Mouse (Mus musculus): ENCODE results near the gene Ppp1r12c. TPM values are rescaled to one million over a fixed set of nuclear protein-coding genes. Genes with fewer than 3 reads are reported as not detected.

Ppp1r12c gene
- polyA plus RNA-seq, 2 experiments: 59.1 to 103 TPM

DNA sequence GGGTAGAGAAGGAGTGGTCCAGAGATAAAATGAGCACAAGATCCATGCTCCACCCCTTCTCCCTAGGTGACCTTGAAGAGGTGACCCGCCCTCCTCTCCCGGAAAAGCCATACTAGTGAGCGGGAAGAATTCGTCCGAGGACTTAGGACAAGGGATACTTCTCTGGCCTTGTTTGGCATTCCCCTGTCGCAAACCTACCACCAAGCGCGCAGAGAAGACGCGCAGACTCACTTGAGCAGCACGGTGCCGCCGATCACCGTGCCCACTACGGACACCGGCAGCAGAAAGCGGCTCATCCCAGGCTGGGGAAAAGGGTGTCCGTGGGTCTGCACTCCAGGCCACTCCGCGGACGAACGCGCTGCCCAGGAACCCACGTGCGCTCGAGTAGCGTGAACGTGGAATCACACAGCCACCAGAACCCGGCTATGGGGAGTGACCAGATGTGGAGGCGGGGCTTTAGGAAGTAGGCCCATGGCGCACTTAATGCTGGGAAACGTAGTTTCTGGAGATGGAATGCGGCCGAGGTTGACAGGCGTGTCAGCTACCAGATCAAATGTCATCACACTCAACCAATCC lies 56.2 kb downstream of the Ppp1r12c start, which contains the start of gene Rdh13:
Rdh13 (minus strand) TSS at position 434 of the 576 bp plus-strand sequence.
- peaks cover 38% of the 10 kb centered on the region for H3K36me3 ChIP-seq (ENCODE audit: control insufficient read depth, insufficient read depth, low read length)
- no peaks in the 10 kb centered on the region; the same call in 1 of the 2 replicates for H3K4me1 ChIP-seq (ENCODE audit: control insufficient read depth, insufficient read depth, low read length)
- no peaks in the 10 kb centered on the region for H3K27me3 ChIP-seq (ENCODE audit: control insufficient read depth, insufficient read depth, low read length)
- no peak for TF ChIP-seq POLR2A (IDR thresholded peaks at IDR 0.05; ENCODE audit: borderline replicate concordance, extremely low read depth, insufficient read depth, insufficient read length)
- DNase-seq (ENCODE audit: low spot score) (peak; percentile 96), ATAC-seq (ENCODE audit: low FRiP score, low read depth) (peak; percentile 98)
- peak within 1 kb of the TSS; percentile 76 for H3K4me3 ChIP-seq (replicated peaks; ENCODE audit: low read length)
- peak within 1 kb of the TSS; percentile 63; the same call in 1 of the 2 replicates for H3K27ac ChIP-seq (replicated peaks; ENCODE audit: low read depth, low read length)
- under 1% methylated on average over 34 of the region's 35 CpGs for WGBS
- H3K9me3 ChIP-seq (ENCODE audit: control insufficient read depth, low read length): no peaks in the 10 kb centered on the region
- peak within 1 kb of the TSS; percentile 71 for H3K9ac ChIP-seq (ENCODE audit: low read depth, low read length, severe bottlenecking)
- peak within 1 kb of the TSS; percentile 61 for H3K4me2 ChIP-seq (replicated peaks; ENCODE audit: low read depth, low read length, severe bottlenecking)

DNA sequence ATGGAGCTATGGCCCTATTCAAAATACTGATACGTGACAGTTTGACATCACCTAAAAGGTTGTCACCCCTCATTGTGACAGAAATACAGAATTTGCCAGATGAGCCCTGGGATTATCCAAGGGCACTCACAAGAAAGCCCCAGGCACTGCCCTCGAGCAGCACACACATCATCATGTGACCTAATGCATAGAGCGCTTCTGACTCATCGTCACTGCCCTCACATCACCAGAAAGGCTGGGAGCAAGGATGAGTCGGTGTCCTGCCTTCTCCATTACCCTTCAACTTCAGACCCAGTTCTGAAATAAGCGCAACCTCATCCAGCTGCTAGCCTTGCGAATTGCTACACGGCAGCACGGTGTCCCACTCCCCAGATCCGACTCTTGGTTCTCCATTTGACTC lies 60.9 kb downstream of the Ppp1r12c start:
- H3K27me3 ChIP-seq (ENCODE audit: control insufficient read depth, insufficient read depth, low read length): no peaks in the 10 kb centered on the region
- no peak overlapping the region for H3K4me3 ChIP-seq (replicated peaks; ENCODE audit: low read length)
- TF ChIP-seq POLR2A (IDR thresholded peaks at IDR 0.05; ENCODE audit: borderline replicate concordance, extremely low read depth, insufficient read depth, insufficient read length): no peak
- DNase-seq (ENCODE audit: low spot score) (no peak), ATAC-seq (ENCODE audit: low FRiP score, low read depth) (no peak)
- H3K27ac ChIP-seq (replicated peaks; ENCODE audit: low read depth, low read length): no peak overlapping the region
- no peaks in the 10 kb centered on the region; the same call in 1 of the 2 replicates for H3K4me1 ChIP-seq (ENCODE audit: control insufficient read depth, insufficient read depth, low read length)
- H3K36me3 ChIP-seq (ENCODE audit: control insufficient read depth, insufficient read depth, low read length): peaks cover 67% of the 10 kb centered on the region
- no peak overlapping the region for H3K4me2 ChIP-seq (replicated peaks; ENCODE audit: low read depth, low read length, severe bottlenecking)
- H3K9me3 ChIP-seq (ENCODE audit: control insufficient read depth, low read length): no peaks in the 10 kb centered on the region
- WGBS: 94% methylated on average over 10 of the region's 10 CpGs
- no peak overlapping the region for H3K9ac ChIP-seq (ENCODE audit: low read depth, low read length, severe bottlenecking)

DNA sequence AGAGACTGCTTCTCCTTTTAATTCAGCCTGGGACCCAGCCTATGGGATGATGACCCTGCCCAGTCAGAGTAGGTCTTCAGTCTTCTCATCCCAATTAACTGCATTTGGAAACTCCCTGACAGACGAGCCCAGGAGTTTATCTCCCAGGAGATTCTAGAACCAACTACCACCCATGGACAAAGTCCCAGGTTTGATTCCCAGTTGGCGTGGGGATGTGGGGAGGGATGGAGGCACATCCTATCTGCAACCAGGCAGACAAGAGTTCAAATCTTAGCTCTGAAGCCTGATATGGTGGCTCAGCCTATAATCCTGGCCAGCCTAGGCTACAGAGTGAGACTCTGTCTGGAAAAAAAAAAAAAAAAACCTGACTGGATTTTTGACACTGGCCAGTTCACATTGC lies 63.8 kb downstream of the Ppp1r12c start:
- WGBS: 89% methylated on average over 2 of the region's 2 CpGs
- H3K27me3 ChIP-seq (ENCODE audit: control insufficient read depth, insufficient read depth, low read length): no peaks in the 10 kb centered on the region
- no peak for TF ChIP-seq POLR2A (IDR thresholded peaks at IDR 0.05; ENCODE audit: borderline replicate concordance, extremely low read depth, insufficient read depth, insufficient read length)

DNA sequence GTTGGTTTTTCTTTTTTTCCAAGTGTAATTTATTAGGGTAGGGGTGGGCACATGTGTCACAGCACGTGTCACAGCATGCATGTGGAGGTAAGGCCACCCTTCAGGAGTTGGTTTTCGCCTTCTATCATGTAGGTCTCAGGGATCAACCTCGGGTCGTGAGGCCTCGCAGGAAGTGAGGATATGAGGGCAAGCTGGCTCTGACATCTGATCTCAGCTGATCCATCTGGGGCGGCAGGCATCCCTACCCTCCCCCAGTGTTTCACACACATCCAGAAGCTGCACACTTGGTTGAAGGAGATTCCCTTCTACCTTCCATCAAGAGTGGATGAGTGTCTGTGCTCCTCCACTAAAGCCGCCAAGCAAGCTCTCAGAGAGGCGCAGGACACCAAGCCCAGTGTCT lies 69.5 kb downstream of the Ppp1r12c start:
- Histone ChIP-seq H3K36me3 (ENCODE audit: control insufficient read depth, insufficient read depth, low read length) (peaks cover 77% of the 10 kb centered on the region), H3K4me2 (replicated peaks; ENCODE audit: low read depth, low read length, severe bottlenecking) (no peak overlapping the region), H3K4me1 (ENCODE audit: control insufficient read depth, insufficient read depth, low read length) (no peaks in the 10 kb centered on the region), H3K9ac (ENCODE audit: low read depth, low read length, severe bottlenecking) (no peak overlapping the region), H3K27me3 (ENCODE audit: control insufficient read depth, insufficient read depth, low read length) (no peaks in the 10 kb centered on the region), H3K9me3 (ENCODE audit: control insufficient read depth, low read length) (no peaks in the 10 kb centered on the region), H3K27ac (replicated peaks; ENCODE audit: low read depth, low read length) (no peak overlapping the region), H3K4me3 (replicated peaks; ENCODE audit: low read length) (no peak overlapping the region)
- 88% methylated on average over 8 of the region's 8 CpGs for WGBS
- DNase-seq (ENCODE audit: low spot score) (no peak), ATAC-seq (ENCODE audit: low FRiP score, low read depth) (no peak)
- no peak for TF ChIP-seq POLR2A (IDR thresholded peaks at IDR 0.05; ENCODE audit: borderline replicate concordance, extremely low read depth, insufficient read depth, insufficient read length)

More for the DNA sequence above, 63.8 kb downstream of the Ppp1r12c start:
- Histone ChIP-seq H3K27ac (replicated peaks; ENCODE audit: low read depth, low read length) (no peak overlapping the region), H3K4me1 (ENCODE audit: control insufficient read depth, insufficient read depth, low read length) (no peaks in the 10 kb centered on the region), H3K9ac (ENCODE audit: low read depth, low read length, severe bottlenecking) (no peak overlapping the region), H3K36me3 (ENCODE audit: control insufficient read depth, insufficient read depth, low read length) (peaks cover 79% of the 10 kb centered on the region), H3K9me3 (ENCODE audit: control insufficient read depth, low read length) (no peaks in the 10 kb centered on the region), H3K4me2 (replicated peaks; ENCODE audit: low read depth, low read length, severe bottlenecking) (no peak overlapping the region), H3K4me3 (replicated peaks; ENCODE audit: low read length) (no peak overlapping the region)
- ATAC-seq (ENCODE audit: low FRiP score, low read depth) (no peak), DNase-seq (ENCODE audit: low spot score) (no peak)

DNA sequence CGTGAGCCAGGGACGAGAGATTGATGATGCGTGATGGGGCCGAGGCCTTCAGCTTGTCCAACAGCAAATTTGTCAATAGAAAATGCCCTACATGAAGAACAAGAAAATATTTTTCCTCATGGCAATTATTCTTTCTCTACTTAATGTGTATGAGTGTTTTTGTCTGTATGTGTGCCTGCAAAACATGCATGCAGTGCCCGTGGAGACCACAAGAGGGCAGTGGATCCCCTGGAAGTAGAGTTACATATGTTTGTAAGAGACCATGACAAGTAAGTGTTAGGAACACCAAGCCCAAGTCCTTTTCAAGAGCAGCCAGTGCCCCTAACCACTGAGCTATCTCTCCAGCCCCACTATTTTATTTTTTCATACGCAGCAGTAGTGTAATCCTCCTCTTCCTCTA lies 69.9 kb downstream of the Ppp1r12c start:
- no peak overlapping the region for H3K9ac ChIP-seq (ENCODE audit: low read depth, low read length, severe bottlenecking)
- ATAC-seq (ENCODE audit: low FRiP score, low read depth): no peak
- H3K4me1 ChIP-seq (ENCODE audit: control insufficient read depth, insufficient read depth, low read length): no peaks in the 10 kb centered on the region
- H3K4me3 ChIP-seq (replicated peaks; ENCODE audit: low read length): no peak overlapping the region
- no peak overlapping the region for H3K27ac ChIP-seq (replicated peaks; ENCODE audit: low read depth, low read length)
- H3K27me3 ChIP-seq (ENCODE audit: control insufficient read depth, insufficient read depth, low read length): no peaks in the 10 kb centered on the region
- no peak for TF ChIP-seq POLR2A (IDR thresholded peaks at IDR 0.05; ENCODE audit: borderline replicate concordance, extremely low read depth, insufficient read depth, insufficient read length)
- H3K36me3 ChIP-seq (ENCODE audit: control insufficient read depth, insufficient read depth, low read length): peaks cover 76% of the 10 kb centered on the region
- DNase-seq (ENCODE audit: low spot score): peak; percentile 42
- H3K9me3 ChIP-seq (ENCODE audit: control insufficient read depth, low read length): no peaks in the 10 kb centered on the region
- H3K4me2 ChIP-seq (replicated peaks; ENCODE audit: low read depth, low read length, severe bottlenecking): no peak overlapping the region
- 81% methylated on average over 6 of the region's 6 CpGs for WGBS

Small RNA genes within 50 kb of the gene (microRNA-seq; reads per million reads assigned to microRNA genes)
- gene Gm24605: not detected

Other genes with a start within 250 kb of the Ppp1r12c start
- gene Ncr1, start 164.0 kb downstream of the Ppp1r12c start, polyA plus RNA-seq (2012; rRNA removed): not detected in 2 replicates
- gene Ncr1, start 164.0 kb downstream of the Ppp1r12c start, polyA plus RNA-seq (2014; fragmentation: Nextera tagmentation; extraction: Ambion mirVana): not detected in 2 replicates
- 0.05 and 0.06 TPM in 2 replicates for gene Gp6, start 103.9 kb downstream of the Ppp1r12c start, polyA plus RNA-seq (2012; rRNA removed)
- gene Gp6, start 103.9 kb downstream of the Ppp1r12c start, polyA plus RNA-seq (2014; fragmentation: Nextera tagmentation; extraction: Ambion mirVana): 0.26 TPM in 1 of 2 replicates, not detected in the other
- gene Rdh13, start 56.0 kb downstream of the Ppp1r12c start, polyA plus RNA-seq (2012; rRNA removed): 21.2 and 23.5 TPM in 2 replicates
- gene Rdh13, start 56.0 kb downstream of the Ppp1r12c start, polyA plus RNA-seq (2014; fragmentation: Nextera tagmentation; extraction: Ambion mirVana): 23.9 and 25.2 TPM in 2 replicates
- 6.9 and 10.0 TPM in 2 replicates for gene Eps8l1, start 41.0 kb downstream of the Ppp1r12c start, polyA plus RNA-seq (2012; rRNA removed)
- gene Eps8l1, start 41.0 kb downstream of the Ppp1r12c start, polyA plus RNA-seq (2014; fragmentation: Nextera tagmentation; extraction: Ambion mirVana): 1.9 and 6.5 TPM in 2 replicates
- 99.8 and 238 TPM in 2 replicates for gene Tnnt1, start 14.7 kb upstream of the Ppp1r12c start, polyA plus RNA-seq (2012; rRNA removed)
- gene Tnnt1, start 14.7 kb upstream of the Ppp1r12c start, polyA plus RNA-seq (2014; fragmentation: Nextera tagmentation; extraction: Ambion mirVana): 241 and 300 TPM in 2 replicates
- gene Tnni3, start 22.5 kb upstream of the Ppp1r12c start, polyA plus RNA-seq (2012; rRNA removed): 10.6 and 11.1 TPM in 2 replicates
- 2.8 and 2.9 TPM in 2 replicates for gene Tnni3, start 22.5 kb upstream of the Ppp1r12c start, polyA plus RNA-seq (2014; fragmentation: Nextera tagmentation; extraction: Ambion mirVana)
- 8.3 and 9.5 TPM in 2 replicates for gene Dnaaf3, start 30.8 kb upstream of the Ppp1r12c start, polyA plus RNA-seq (2012; rRNA removed)
- gene Dnaaf3, start 30.8 kb upstream of the Ppp1r12c start, polyA plus RNA-seq (2014; fragmentation: Nextera tagmentation; extraction: Ambion mirVana): 0.61 and 1.1 TPM in 2 replicates
- gene Syt5, start 45.9 kb upstream of the Ppp1r12c start, polyA plus RNA-seq (2012; rRNA removed): 3.9 and 4.2 TPM in 2 replicates
- gene Syt5, start 45.9 kb upstream of the Ppp1r12c start, polyA plus RNA-seq (2014; fragmentation: Nextera tagmentation; extraction: Ambion mirVana): 3.4 and 4.3 TPM in 2 replicates
- 0.03 and 0.26 TPM in 2 replicates for gene Ptprh, start 102.4 kb upstream of the Ppp1r12c start, polyA plus RNA-seq (2012; rRNA removed)
- not detected in 2 replicates for gene Ptprh, start 102.4 kb upstream of the Ppp1r12c start, polyA plus RNA-seq (2014; fragmentation: Nextera tagmentation; extraction: Ambion mirVana)
- gene Tmem86b, start 129.7 kb upstream of the Ppp1r12c start, polyA plus RNA-seq (2012; rRNA removed): 17.2 and 23.1 TPM in 2 replicates
- gene Tmem86b, start 129.7 kb upstream of the Ppp1r12c start, polyA plus RNA-seq (2014; fragmentation: Nextera tagmentation; extraction: Ambion mirVana): 1.4 and 2.3 TPM in 2 replicates
- 86.9 and 112 TPM in 2 replicates for gene Ppp6r1, start 157.3 kb upstream of the Ppp1r12c start, polyA plus RNA-seq (2012; rRNA removed)
- 7.9 and 8.7 TPM in 2 replicates for gene Ppp6r1, start 157.3 kb upstream of the Ppp1r12c start, polyA plus RNA-seq (2014; fragmentation: Nextera tagmentation; extraction: Ambion mirVana)
- gene Hspbp1, start 183.4 kb upstream of the Ppp1r12c start, polyA plus RNA-seq (2012; rRNA removed): 55.6 and 72.9 TPM in 2 replicates
- 77.5 and 82.5 TPM in 2 replicates for gene Hspbp1, start 183.4 kb upstream of the Ppp1r12c start, polyA plus RNA-seq (2014; fragmentation: Nextera tagmentation; extraction: Ambion mirVana)
- gene Brsk1, start 188.9 kb upstream of the Ppp1r12c start, polyA plus RNA-seq (2012; rRNA removed): 26.4 and 33.0 TPM in 2 replicates
- gene Brsk1, start 188.9 kb upstream of the Ppp1r12c start, polyA plus RNA-seq (2014; fragmentation: Nextera tagmentation; extraction: Ambion mirVana): 1.3 and 1.7 TPM in 2 replicates
- 0.17 and 0.24 TPM in 2 replicates for gene Tmem150b, start 223.6 kb upstream of the Ppp1r12c start, polyA plus RNA-seq (2012; rRNA removed)
- 0.17 and 0.46 TPM in 2 replicates for gene Tmem150b, start 223.6 kb upstream of the Ppp1r12c start, polyA plus RNA-seq (2014; fragmentation: Nextera tagmentation; extraction: Ambion mirVana)
- 161 and 223 TPM in 2 replicates for gene Kmt5c, start 238.4 kb upstream of the Ppp1r12c start, polyA plus RNA-seq (2012; rRNA removed)
- gene Kmt5c, start 238.4 kb upstream of the Ppp1r12c start, polyA plus RNA-seq (2014; fragmentation: Nextera tagmentation; extraction: Ambion mirVana): 44.4 and 51.2 TPM in 2 replicates

Measured in limb, embryonic 14.5 days (tissue).